Mouse (Mus musculus) gastrocnemius, postnatal 10 days (tissue): ENCODE measurements around the gene Tmem115. TPM values are rescaled to one million over a fixed set of nuclear protein-coding genes. Genes with fewer than 3 reads are reported as not detected.

Source experiments
- DNase-seq: peaks from one replicate; pipeline ENCODE4 v3.0.0; 2021; ENCODE audit warnings: mixed read lengths
- total RNA-seq, 2 experiments: library from RNA; stranded (reverse); gene quantifications; 2 replicates each; pipeline ENCODE4 v1.2.3; 2021

Tmem115 gene
- total RNA-seq, 2 experiments from 2014 or later: 20.2 to 22.7 TPM

GRCm38 (mm10) chr9:107521711-107522399 is 11.9 kb upstream of the Tmem115 start:
- no peak for DNase-seq

- DNase-seq: no peak
Measured at GRCm38 (mm10) chr9:107522400-107522711, 11.4 kb upstream of the Tmem115 start.

- DNase-seq: peak; percentile 70
Measured at GRCm38 (mm10) chr9:107526198-107527026, 7.3 kb upstream of the Tmem115 start.

- peak; percentile 49 for DNase-seq
Measured at GRCm38 (mm10) chr9:107534408-107535202, 860 bp downstream of the Tmem115 start.

GRCm38 (mm10) chr9:107538231-107538630 is 4.5 kb downstream of the Tmem115 start:
- DNase-seq: no peak

- DNase-seq: no peak
Measured at GRCm38 (mm10) chr9:107538711-107539110, 5.0 kb downstream of the Tmem115 start.

- no peak for DNase-seq
Measured at GRCm38 (mm10) chr9:107539940-107540339, 6.2 kb downstream of the Tmem115 start.

GRCm38 (mm10) chr9:107540420-107540819 is 6.7 kb downstream of the Tmem115 start:
- DNase-seq: no peak

GRCm38 (mm10) chr9:107541005-107541404 is 7.3 kb downstream of the Tmem115 start:
- DNase-seq: no peak

- DNase-seq: peak; percentile 92
Measured at GRCm38 (mm10) chr9:107541474-107542351, 8.0 kb downstream of the Tmem115 start, which contains the start of the genes Cyb561d2 and Nprl2. Gene Cyb561d2 (minus strand): TSS chr9:107542193. Gene Nprl2 (plus strand): TSS chr9:107542226.

GRCm38 (mm10) chr9:107542352-107542686 is 8.6 kb downstream of the Tmem115 start:
- DNase-seq: no peak

- DNase-seq: no peak
Measured at GRCm38 (mm10) chr9:107542721-107543120, 9.0 kb downstream of the Tmem115 start.

- DNase-seq: no peak
Measured at GRCm38 (mm10) chr9:107543299-107543698, 9.6 kb downstream of the Tmem115 start.

GRCm38 (mm10) chr9:107544196-107544700 is 10.5 kb downstream of the Tmem115 start:
- no peak for DNase-seq

- no peak for DNase-seq
Measured at GRCm38 (mm10) chr9:107544729-107545128, 11.0 kb downstream of the Tmem115 start.

- no peak for DNase-seq
Measured at GRCm38 (mm10) chr9:107545199-107545598, 11.5 kb downstream of the Tmem115 start.

- peak; percentile 83 for DNase-seq
Measured at GRCm38 (mm10) chr9:107545602-107546001, 11.9 kb downstream of the Tmem115 start.

- DNase-seq: peak; percentile 85
Measured at GRCm38 (mm10) chr9:107547026-107547425, 13.3 kb downstream of the Tmem115 start, which contains the start of gene Zmynd10. Gene Zmynd10 (plus strand): TSS chr9:107547298.

GRCm38 (mm10) chr9:107547957-107548356 is 14.2 kb downstream of the Tmem115 start:
- DNase-seq: no peak

- DNase-seq: no peak
Measured at GRCm38 (mm10) chr9:107548820-107549219, 15.1 kb downstream of the Tmem115 start.

GRCm38 (mm10) chr9:107549297-107550074 is 15.7 kb downstream of the Tmem115 start:
- DNase-seq: no peak
